Mouse (Mus musculus) stomach, postnatal 0 days (tissue): ENCODE measurements around the gene Emx1. TPM values are rescaled to one million over a fixed set of nuclear protein-coding genes. Genes with fewer than 3 reads are reported as not detected.

ENCODE experiments used
- ATAC-seq: fragments of 200-750 bp; cut with Nextera tagmentation; 2 replicates; pipeline ENCODE4 v1.8.0; 2017; ENCODE audit not compliant: low FRiP score, low TSS enrichment
- DNase-seq: peaks from one replicate; pipeline ENCODE4 v3.0.0-alpha.2; 2016; ENCODE audit warnings: low spot score
- H3K27ac ChIP-seq: fragments of 300-500 bp; sonication (generic); replicated peaks from 2 replicates; pipeline ENCODE4 v1.5.1; 2014; ENCODE audit warnings: mild to moderate bottlenecking, control low read depth
- H3K27me3 ChIP-seq: fragments of 300-500 bp; sonication (generic); 2 replicates; pipeline ENCODE4 v1.6.1; 2014; ENCODE audit warnings: low read length; ENCODE audit not compliant: control insufficient read depth, insufficient read depth
- H3K36me3 ChIP-seq: fragments of 300-500 bp; sonication (generic); 2 replicates; pipeline ENCODE4 v1.6.1; 2014; ENCODE audit warnings: low read length, mixed read lengths; ENCODE audit not compliant: control insufficient read depth, insufficient read depth
- H3K4me1 ChIP-seq: fragments of 300-500 bp; sonication (generic); replicated peaks from 2 replicates; pipeline ENCODE4 v1.6.1; 2014; ENCODE audit warnings: antibody characterized with exemption; ENCODE audit not compliant: control insufficient read depth, insufficient read depth
- H3K4me2 ChIP-seq: fragments of 300-500 bp; sonication (generic); replicated peaks from 2 replicates; pipeline ENCODE4 v1.6.1; 2014; ENCODE audit warnings: low read depth, mild to moderate bottlenecking, control low read depth, moderate library complexity
- H3K4me3 ChIP-seq: fragments of 300-500 bp; sonication (generic); 2 replicates; pipeline ENCODE4 v1.5.1; 2014; ENCODE audit warnings: low read depth, low read length, control low read depth
- H3K9ac ChIP-seq: fragments of 300-500 bp; sonication (generic); 2 replicates; pipeline ENCODE4 v1.6.1; 2014; ENCODE audit warnings: mild to moderate bottlenecking, low read length, control low read depth, mixed read lengths
- H3K9me3 ChIP-seq: fragments of 300-500 bp; sonication (generic); 2 replicates; pipeline ENCODE4 v1.6.1; 2016; ENCODE audit warnings: low read length; ENCODE audit not compliant: control insufficient read depth
- CTCF ChIP-seq: IDR thresholded peaks from 2 replicates; pipeline ENCODE4 v1.5.1; 2016; ENCODE audit warnings: antibody characterized with exemption, low read depth, mild to moderate bottlenecking, moderate library complexity
- EP300 ChIP-seq: optimal IDR thresholded peaks from 2 replicates; pipeline ENCODE3; 2016; ENCODE audit warnings: antibody characterized with exemption
- WGBS: fragments of 180-500 bp; shearing (Covaris S2); extraction: QIAGEN DNeasy Blood & Tissue Kit; methylation state at CpG from one replicate; pipeline ENCODE4 v1.1.7; 2014; 5-methylcytosine and 5-hydroxymethylcytosine counted together
- polyA plus RNA-seq: library from polyadenylated mRNA; unstranded; fragments of >200 nt; fragmentation: Nextera tagmentation; extraction: Ambion mirVana; gene quantifications from 2 replicates; pipeline ENCODE4 v1.2.1, GENCODE M21; 2015

Gene Emx1
- polyA plus RNA-seq, 1 experiment from 2014 or later, result not detected

- H3K27ac ChIP-seq, result no peak overlapping the region
- TF ChIP-seq CTCF (no peak), EP300 (no peak)
Observed at GRCm38 (mm10) chr6:85220917-85221316, 33.7 kb downstream of the Emx1 start.

DNA sequence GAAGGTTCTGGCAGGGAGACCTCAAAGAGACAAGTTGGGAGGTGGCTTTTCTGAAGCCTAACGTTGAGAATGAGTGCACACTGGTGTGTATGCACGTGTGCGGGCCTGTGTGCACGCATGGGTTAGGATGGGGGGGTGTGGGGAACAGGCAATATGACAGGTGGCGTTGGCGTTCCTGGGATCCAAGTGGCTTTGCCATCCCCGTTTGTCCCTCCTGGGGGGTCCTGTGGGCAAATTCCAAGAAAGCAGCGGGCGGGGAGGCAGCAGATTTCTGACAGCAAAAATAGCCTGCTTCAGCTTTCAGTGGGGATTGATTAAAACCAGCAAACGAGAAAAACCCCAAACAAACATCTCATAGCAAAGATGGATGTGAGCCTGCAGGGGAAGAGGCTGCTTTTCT, 35.3 kb downstream of the Emx1 start:
- Histone ChIP-seq H3K36me3 (no peaks in the 10 kb centered on the region), H3K4me2 (no peak overlapping the region), H3K4me1 (no peaks in the 10 kb centered on the region), H3K27me3 (no peaks in the 10 kb centered on the region), H3K27ac (no peak overlapping the region), H3K9ac (no peak overlapping the region), H3K4me3 (no peak overlapping the region), H3K9me3 (no peaks in the 10 kb centered on the region)
- WGBS, result 77% methylated on average over 10 of the region's 10 CpGs
- no peak for TF ChIP-seq EP300
- no peak for TF ChIP-seq CTCF
- DNase-seq (no peak), ATAC-seq (no peak)

More at GRCm38 (mm10) chr6:85220917-85221316, 33.7 kb downstream of the Emx1 start:
- ATAC-seq (no peak), DNase-seq (no peak)
- H3K36me3 ChIP-seq, result no peaks in the 10 kb centered on the region
- H3K9me3 ChIP-seq, result no peaks in the 10 kb centered on the region
- no peaks in the 10 kb centered on the region for H3K27me3 ChIP-seq
- H3K9ac ChIP-seq, result no peak overlapping the region
- H3K4me2 ChIP-seq, result no peak overlapping the region
- no peaks in the 10 kb centered on the region for H3K4me1 ChIP-seq
- WGBS, result 38% methylated on average over 4 of the region's 4 CpGs
- no peak overlapping the region for H3K4me3 ChIP-seq

DNA sequence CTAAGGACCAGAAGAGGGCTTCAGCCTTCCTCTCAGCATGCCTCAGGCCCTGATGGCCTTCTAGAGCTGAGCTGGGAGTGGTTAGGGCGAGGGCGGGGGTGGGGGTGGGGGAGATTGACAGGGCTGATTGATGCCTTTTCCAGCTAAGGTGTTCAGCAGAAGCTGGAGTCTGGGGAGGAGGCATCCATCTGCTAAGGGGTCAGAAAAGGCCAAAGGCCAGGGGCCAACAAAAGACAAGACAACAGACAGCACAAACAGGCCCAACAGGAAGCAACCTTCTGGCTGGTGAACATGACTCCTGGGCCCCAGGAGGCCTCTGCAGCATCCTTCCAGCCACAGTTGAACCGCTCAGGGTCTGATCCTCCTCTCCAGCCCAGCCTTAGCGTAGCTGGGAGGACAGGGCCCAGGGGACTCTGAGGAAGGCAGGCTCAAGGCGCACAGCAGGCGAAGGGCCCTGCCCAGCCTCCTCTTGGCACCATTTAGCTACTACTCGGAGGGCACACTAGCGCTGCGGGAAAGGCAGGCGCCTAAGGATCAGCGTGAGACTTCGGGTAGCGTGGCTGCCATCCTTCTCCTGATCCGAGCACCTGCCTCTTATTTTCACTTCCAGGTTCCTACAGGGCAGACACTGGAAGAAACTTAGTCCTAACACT, 36.4 kb downstream of the Emx1 start:
- WGBS, result 70% methylated on average over 14 of the region's 14 CpGs
- H3K9ac ChIP-seq, result no peak overlapping the region
- no peak overlapping the region for H3K4me3 ChIP-seq
- no peak for ATAC-seq
- no peak overlapping the region for H3K27ac ChIP-seq
- no peak for TF ChIP-seq CTCF
- no peak for TF ChIP-seq EP300
- H3K4me2 ChIP-seq, result no peak overlapping the region
- no peaks in the 10 kb centered on the region for H3K4me1 ChIP-seq
- no peaks in the 10 kb centered on the region for H3K27me3 ChIP-seq
- no peak for DNase-seq
- no peaks in the 10 kb centered on the region for H3K36me3 ChIP-seq
- no peaks in the 10 kb centered on the region for H3K9me3 ChIP-seq

DNA sequence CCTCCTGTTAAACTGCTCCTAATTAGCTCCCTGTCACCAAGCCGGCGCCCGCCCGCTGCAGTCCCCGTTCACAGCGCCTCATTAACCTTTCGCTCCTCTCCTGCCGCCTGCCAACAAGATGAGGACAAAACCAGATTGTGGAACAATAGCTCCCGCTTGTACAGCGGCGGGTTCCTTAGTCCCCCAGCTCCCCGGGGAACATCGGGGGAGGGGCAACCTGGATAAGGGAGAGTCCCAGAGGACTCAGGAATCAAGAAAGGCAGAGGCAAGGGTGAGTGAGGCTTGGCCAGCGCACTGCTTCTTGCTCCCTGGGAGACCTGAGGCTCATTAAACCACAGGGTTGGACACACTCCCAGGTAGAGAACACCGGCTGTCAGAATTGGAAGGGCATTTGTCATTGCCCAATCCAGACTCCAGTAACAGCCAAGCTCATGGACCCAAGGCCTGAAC, 37.2 kb downstream of the Emx1 start:
- Histone ChIP-seq H3K9me3 (no peaks in the 10 kb centered on the region), H3K4me2 (no peak overlapping the region), H3K4me3 (no peak overlapping the region), H3K36me3 (no peaks in the 10 kb centered on the region), H3K4me1 (no peaks in the 10 kb centered on the region), H3K27me3 (no peaks in the 10 kb centered on the region), H3K27ac (no peak overlapping the region), H3K9ac (no peak overlapping the region)
- no peak for DNase-seq
- WGBS, result 69% methylated on average over 15 of the region's 15 CpGs
- no peak for TF ChIP-seq CTCF
- no peak for TF ChIP-seq EP300
- ATAC-seq, result no peak

GRCm38 (mm10) chr6:85226570-85226969, 39.3 kb downstream of the Emx1 start:
- H3K4me2 ChIP-seq, result no peak overlapping the region
- TF ChIP-seq EP300 (no peak), CTCF (no peak)
- H3K4me3 ChIP-seq, result no peak overlapping the region
- WGBS, result 71% methylated on average over 9 of the region's 9 CpGs
- H3K27me3 ChIP-seq, result no peaks in the 10 kb centered on the region
- no peaks in the 10 kb centered on the region for H3K9me3 ChIP-seq
- H3K36me3 ChIP-seq, result no peaks in the 10 kb centered on the region
- ATAC-seq, result no peak
- H3K4me1 ChIP-seq, result no peaks in the 10 kb centered on the region
- no peak overlapping the region for H3K27ac ChIP-seq
- DNase-seq, result no peak
- H3K9ac ChIP-seq, result no peak overlapping the region

GRCm38 (mm10) chr6:85227520-85227919, 40.3 kb downstream of the Emx1 start:
- Histone ChIP-seq H3K4me1 (no peaks in the 10 kb centered on the region), H3K4me2 (no peak overlapping the region), H3K4me3 (no peak overlapping the region), H3K9me3 (no peaks in the 10 kb centered on the region), H3K27ac (no peak overlapping the region), H3K27me3 (no peaks in the 10 kb centered on the region), H3K36me3 (no peaks in the 10 kb centered on the region), H3K9ac (no peak overlapping the region)
- no peak for ATAC-seq
- DNase-seq, result no peak
- TF ChIP-seq EP300, result no peak
- no peak for TF ChIP-seq CTCF
- WGBS, result 40% methylated on average over 2 of the region's 2 CpGs
